Mouse (Mus musculus): Measurements from ENCODE around the gene Slc9a6. TPM values are rescaled to one million over a fixed set of nuclear protein-coding genes. Genes with fewer than 3 reads are reported as not detected.

Slc9a6 gene
- total RNA-seq, 2 experiments from 2014 or later, result 87.0 to 87.9 TPM

Small RNA genes lying within 50 kb of the gene (microRNA-seq; reads per million reads assigned to microRNA genes)
- 0 to 0.57 reads per million in 2 experiments for gene Mir5116

Other genes starting within 250 kb of the Slc9a6 start
- 10 to 100 TPM; 30.4 to 35.7 TPM for gene Smim10l2a, start 235.2 kb upstream of the Slc9a6 start, total RNA-seq (2021)
- gene Gm2174, start 161.8 kb upstream of the Slc9a6 start, total RNA-seq (2021), result not detected
- 10 to 100 TPM; 30.6 to 40.6 TPM for gene Ints6l, start 154.9 kb upstream of the Slc9a6 start, total RNA-seq (2021)
- not detected for gene Gm10477, start 85.0 kb upstream of the Slc9a6 start, total RNA-seq (2021)
- not detected for gene Gm648, start 60.2 kb upstream of the Slc9a6 start, total RNA-seq (2021)
- gene Mmgt1, start 11.7 kb upstream of the Slc9a6 start, total RNA-seq (2021), result 10 to 100 TPM; 33.5 to 34.1 TPM
- 100 to 1,000 TPM; 108 to 124 TPM for gene Fhl1, start 122.0 kb downstream of the Slc9a6 start, total RNA-seq (2021)
- gene Map7d3, start 212.6 kb downstream of the Slc9a6 start, total RNA-seq (2021), result not detected

All from layer of hippocampus, postnatal 14 days (tissue).